Mouse (Mus musculus) neural tube, embryonic 10.5 days (tissue): Measurements from ENCODE around the gene Cs.
A peak's percentile ranks its signal among the peaks of the same experiment; 100 is the strongest.

Source experiments
- DNase-seq: peaks from one replicate; pipeline ENCODE4 v3.0.0-alpha.2; 2017; ENCODE audit warnings: low spot score; ENCODE audit errors: extremely low spot score

Gene Cs

GRCm38 (mm10) chr10:128403931-128404330 is 66.4 kb downstream of the Cs start:
- DNase-seq = no peak

GRCm38 (mm10) chr10:128408591-128409535 is 71.3 kb downstream of the Cs start:
- no peak for DNase-seq

GRCm38 (mm10) chr10:128409692-128410559 is 72.4 kb downstream of the Cs start:
- DNase-seq = peak; percentile 94

- DNase-seq = no peak
Measured at GRCm38 (mm10) chr10:128410560-128410845, 73.0 kb downstream of the Cs start.

- DNase-seq = peak; percentile 98
Measured at GRCm38 (mm10) chr10:128411211-128412054, 73.9 kb downstream of the Cs start, which contains the start of the genes Nabp2 and Rnf41. Gene Nabp2, minus strand, starts transcription at chr10:128411492. Gene Rnf41, plus strand, starts transcription at chr10:128411657.

- DNase-seq = no peak
Measured at GRCm38 (mm10) chr10:128412055-128412381, 74.5 kb downstream of the Cs start.
